Mouse (Mus musculus) embryo, embryonic 9.5 days (tissue): Measurements from ENCODE around the gene March6.

Experiments
- DNase-seq: peaks from one replicate; pipeline ENCODE4 v3.0.0-alpha.2; 2017; ENCODE audit errors: extremely low spot score

Gene March6

DNA sequence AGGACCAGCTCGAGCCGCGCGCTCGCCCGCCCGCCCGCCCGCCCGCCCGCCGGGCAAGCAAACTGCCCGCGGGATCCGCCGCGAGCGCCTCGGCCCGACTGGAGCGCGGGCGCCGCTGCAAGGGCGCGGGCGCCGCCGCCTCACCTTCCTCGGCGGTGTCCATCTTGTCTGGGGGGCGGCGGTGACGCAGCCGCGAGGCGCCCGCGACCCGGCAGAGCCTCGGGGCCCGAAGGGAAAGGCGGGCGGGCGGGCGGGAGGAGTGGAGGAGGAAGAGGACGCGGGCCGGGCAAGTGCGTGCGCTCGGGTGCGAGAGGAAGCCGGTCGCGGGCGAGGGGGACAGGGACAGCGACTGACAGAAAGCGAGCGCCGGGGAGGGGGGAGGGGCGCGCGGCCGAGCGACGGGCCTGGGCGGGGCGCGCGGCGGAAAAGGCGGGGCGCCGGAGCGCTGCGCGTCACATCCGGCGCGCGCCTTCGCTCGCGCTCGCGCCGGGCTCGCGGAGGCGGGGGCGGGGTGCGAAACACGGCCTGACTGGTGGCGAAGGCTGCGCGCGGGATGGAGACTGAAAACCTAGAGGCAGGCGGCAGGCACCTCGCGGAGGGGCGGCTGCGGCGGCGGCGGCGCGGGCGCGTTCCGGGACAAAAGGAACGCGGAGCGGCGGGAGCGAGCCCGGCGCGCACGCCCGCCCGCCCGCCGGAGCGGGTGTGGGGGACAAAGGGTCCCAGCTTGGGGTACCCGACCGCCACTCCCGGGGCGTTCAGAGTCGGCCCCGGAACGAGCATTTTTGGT, at the start of gene March6:
Gene March6 (minus strand): TSS at position 395 of the 787 bp plus-strand sequence.
- peak; percentile 90 for DNase-seq

DNA sequence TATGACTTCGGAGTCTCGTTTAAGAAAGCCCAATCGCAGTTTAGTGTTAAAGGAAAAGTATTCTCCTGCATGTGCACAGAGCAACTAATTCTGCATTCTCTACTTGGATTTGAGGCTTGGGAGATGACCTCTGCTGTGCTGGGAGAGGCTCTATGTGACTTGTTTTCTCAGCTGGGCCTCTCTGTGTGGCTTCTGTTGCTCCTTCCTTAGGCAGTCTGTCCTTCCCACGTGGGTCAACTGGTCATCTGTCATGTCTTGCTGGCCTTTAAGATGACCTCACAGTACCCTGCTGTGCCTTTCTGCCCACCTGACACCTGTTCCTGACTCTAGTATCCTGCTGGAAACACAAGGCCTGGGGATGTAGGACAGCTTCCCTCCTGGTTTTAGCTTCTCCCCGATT, 45.2 kb upstream of the March6 start:
- peak; percentile 34 for DNase-seq

DNA sequence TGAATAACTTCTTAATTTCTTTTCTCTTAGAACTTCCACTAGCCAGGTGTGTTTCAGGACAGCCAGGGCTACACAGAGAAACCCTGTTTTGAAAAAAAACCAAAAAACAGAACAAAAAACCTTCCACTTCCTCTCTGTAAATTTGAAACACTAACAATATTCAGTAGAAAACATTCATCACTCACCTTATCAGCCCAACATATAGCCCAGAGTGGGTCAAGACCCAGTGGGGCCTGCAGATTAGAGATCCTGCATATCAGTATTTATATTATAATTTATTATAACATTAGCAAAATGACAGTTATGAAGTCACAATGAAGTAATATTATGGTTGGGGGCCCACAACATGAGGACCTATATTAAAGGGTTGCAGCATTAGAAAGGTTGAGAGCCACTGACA, 42.8 kb upstream of the March6 start:
- DNase-seq = no peak

- no peak for DNase-seq
Measured at GRCm38 (mm10) chr15:31573287-31573686, 42.4 kb upstream of the March6 start.

DNA sequence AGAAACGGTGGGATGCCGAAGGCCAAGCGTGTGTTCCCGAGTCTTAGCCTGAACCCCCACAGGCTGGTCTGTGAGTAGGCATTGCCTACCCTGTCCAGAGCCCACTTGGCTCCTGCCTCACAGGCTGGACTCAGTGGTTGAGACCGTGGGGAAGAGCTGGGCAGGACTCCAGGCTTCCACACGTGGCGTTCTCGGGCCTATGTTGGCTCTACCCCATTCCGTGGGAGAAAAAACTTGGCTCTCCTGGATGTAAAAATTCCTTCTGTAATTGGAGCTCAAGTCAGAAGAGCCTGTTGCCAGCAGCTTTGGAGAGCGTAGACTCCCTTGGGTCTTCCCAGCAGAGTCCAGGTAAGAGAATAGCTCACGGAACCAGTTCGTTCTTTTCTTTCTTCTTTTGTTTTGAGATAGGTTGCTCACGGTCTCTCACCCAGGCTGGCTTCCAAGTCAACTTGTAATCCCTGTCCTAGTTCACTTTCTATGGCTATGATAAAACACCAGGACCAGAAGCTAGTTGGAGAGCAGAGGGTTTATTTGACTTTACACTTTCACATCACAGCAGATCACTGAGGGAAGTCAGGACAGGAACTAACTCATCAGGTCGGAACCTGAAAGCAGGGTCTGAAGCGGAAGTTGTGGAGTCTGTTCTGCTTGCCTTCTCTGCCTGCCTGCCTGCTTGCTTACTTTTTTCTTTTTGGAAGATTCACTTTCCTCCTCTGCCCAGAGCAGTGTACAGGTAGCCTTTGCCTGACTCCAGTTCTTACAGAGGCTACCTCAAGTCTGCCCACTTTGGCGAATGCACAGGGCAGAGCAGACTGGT, 41.3 kb upstream of the March6 start:
- no peak for DNase-seq

- DNase-seq = no peak
Measured at GRCm38 (mm10) chr15:31570959-31571358, 40.1 kb upstream of the March6 start.

- no peak for DNase-seq
Measured at GRCm38 (mm10) chr15:31569325-31570022, 38.6 kb upstream of the March6 start.

- DNase-seq = peak; percentile 63
Measured at GRCm38 (mm10) chr15:31568581-31568996, 37.7 kb upstream of the March6 start.

DNA sequence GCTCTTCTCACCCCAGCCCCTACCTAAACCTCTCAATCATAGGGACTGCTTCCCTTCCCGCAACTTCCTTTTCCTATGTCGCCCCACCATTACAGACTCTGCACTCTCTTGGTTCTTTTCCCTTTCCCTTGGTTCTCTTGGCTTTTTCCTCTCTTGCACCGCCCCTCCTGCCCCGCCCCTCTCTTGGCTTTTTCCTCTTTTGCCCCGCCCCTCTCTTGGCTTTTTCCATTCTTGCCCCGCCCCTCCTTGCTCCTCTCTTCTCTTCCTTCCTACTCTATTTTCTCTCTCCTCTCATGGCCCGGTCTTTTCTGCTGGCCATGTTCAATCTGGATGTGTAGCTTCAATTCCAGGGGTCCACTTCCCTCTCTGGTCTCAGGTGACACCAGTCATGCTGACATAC, 36.6 kb upstream of the March6 start:
- no peak for DNase-seq

DNA sequence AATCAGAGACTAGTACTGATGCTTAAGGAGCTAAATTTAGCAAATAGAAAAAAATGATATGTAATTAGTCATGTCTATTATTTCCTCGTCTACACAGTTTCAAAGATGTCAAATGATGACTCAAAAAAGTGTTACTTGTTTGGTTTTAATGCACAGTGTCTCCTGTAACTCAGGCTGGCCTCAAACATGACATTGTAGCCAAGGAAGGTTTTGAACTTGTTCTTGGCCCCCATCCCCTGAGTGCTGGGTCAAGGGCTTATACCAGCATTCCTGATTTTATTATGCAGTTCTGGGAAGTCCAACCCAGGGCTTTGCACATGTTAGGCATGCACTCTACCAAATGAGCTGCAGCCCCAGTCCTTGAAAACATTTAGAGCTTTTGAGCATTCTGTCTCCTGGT, 34.9 kb upstream of the March6 start:
- DNase-seq = no peak

- no peak for DNase-seq
Measured at GRCm38 (mm10) chr15:31565184-31565583, 34.3 kb upstream of the March6 start, which contains the start of gene Cmbl. Gene Cmbl, plus strand, starts transcription at chr15:31565389.

DNA sequence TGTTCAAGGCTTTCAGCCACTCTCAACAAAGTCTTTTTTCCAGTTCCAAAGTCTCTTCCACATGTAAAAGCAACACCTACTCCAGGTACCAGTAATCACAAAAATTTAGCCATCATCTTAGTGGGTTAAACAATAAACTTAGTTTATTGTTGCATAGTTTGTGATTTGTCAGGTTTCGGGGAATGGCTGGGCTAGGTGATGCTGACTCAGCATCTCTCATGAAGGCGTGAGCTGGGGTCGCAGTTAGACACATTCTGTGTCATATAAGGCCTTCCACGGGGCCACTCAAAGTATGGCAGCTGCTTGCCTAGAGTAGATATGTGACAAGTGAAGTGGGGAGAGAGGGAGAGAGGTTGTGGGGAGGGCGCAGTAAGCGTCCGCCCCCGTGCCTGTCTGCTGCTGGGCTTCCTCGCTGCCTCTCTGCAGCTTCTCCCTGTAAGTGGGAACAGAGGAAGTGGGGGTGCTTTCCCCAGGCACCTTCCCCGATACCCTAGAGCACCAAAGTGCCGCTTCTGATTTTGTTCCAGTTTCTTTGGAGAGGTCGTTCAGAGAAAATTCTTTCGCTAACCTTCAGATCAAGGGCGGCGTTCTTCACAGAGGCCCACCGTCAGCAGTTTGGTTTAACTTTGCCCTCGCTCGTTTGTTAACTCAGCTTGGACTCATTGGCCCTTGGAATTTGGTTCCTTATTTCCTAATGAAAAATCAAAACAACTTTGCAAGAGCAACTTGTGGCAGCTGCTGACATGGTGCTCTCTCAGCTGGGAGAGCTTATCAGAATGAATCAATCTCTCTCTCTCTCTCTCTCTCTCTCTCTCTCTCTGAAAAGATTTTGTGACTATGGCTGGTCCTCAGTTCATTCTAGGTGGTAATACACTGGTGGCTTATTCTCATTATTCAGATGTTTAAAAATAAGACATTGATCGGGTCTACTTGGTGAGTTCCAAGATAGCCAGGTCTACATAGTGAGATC, 33.0 kb upstream of the March6 start:
- no peak for DNase-seq

GRCm38 (mm10) chr15:31562847-31563246, 32.0 kb upstream of the March6 start:
- DNase-seq = no peak

DNA sequence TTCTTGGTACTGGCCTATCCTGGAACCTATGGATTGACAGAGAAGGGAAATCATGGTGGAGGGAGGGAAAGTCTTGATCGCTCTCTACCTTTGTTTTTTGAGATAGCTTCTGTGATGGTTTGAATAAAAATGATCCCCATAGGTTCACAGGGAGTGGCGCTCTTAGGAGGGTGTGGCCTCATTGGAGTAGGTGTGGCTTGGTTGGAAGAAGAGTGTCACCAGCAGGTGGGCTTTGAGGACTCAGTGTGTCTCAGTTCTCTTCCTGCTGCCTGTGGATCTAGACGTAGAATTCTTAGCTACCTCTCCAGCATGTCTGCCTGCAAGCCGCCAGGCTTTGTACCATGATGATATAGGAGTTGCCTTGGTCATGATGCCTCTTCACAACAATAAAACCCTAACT, 31.1 kb upstream of the March6 start:
- DNase-seq = no peak

- DNase-seq = no peak
Measured at GRCm38 (mm10) chr15:31561390-31561789, 30.5 kb upstream of the March6 start.

- DNase-seq = no peak
Measured at GRCm38 (mm10) chr15:31554855-31555254, 24.0 kb upstream of the March6 start.

DNA sequence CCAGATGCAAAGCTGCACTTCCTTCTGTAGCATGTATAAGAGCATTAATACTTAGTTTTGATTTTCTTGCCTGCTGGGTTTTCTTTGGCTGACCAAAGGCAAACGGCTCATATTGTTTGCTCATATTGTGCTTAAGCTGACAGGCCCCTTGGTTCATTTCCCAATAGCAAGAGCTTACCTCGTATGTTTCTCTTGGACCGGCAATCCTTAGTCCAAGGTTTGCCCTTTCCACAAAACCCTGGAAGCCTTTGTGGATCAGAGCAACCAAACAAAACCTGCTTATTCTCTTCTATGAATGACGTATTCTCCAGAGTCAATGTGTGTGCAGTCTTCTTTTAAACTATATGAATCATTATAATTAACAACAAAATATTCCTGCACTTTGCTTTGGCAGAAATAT, 19.5 kb upstream of the March6 start:
- DNase-seq = no peak

DNA sequence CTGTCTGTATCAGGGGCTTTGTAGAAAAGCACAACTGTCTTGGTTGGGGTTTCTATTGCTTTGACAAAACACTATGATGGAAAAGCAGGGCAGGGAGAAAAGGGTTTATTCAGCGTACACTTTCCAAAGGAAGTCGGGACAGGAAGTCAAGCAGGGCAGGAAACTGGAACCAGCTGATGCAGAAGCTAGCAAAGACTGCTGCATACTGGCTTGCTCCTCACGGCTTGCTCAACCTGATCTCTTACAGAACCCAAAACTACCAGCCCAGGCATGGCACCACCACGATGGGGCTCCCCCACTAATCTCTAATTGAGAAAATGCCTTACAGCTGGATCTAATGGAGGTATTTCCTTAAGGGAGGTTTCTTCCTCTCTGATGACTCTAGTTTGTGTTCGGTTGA, 16.6 kb upstream of the March6 start:
- DNase-seq = no peak

- DNase-seq = no peak
Measured at GRCm38 (mm10) chr15:31546291-31546690, 15.4 kb upstream of the March6 start.

GRCm38 (mm10) chr15:31545058-31545457, 14.2 kb upstream of the March6 start:
- no peak for DNase-seq

DNA sequence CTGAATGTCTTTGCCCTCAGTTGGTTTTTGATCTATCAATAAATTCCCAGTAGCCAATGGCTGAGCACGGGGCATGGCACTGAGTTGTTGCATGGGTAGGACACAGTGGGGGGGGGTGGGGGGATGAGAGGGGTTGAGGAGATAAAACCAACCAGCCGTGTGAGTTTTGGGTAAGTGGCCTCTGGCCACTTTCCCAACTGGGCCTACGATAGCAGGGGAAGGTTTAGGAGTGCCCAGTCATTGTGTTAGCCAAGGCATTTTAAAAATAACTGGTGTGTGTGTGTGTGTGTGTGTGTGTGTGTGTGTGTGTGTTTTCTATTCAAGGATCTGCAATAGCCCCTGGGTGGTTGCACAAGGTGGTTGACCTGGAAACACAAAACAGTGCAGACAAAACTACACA, 12.4 kb upstream of the March6 start:
- DNase-seq = no peak
